Mouse (Mus musculus) hindbrain, embryonic 11.5 days (tissue): ENCODE data around the gene Strap. TPM values are rescaled to one million over a fixed set of nuclear protein-coding genes. Genes with fewer than 3 reads are reported as not detected.

Experiments used
- ATAC-seq: fragments of 200-750 bp; cut with Nextera tagmentation; 2 replicates; pipeline ENCODE4 v1.8.0; 2017; ENCODE audit warnings: mild to moderate bottlenecking, moderate TSS enrichment, moderate library complexity; ENCODE audit not compliant: low FRiP score
- DNase-seq: peaks from one replicate; pipeline ENCODE4 v3.0.0-alpha.2; 2015; ENCODE audit warnings: low spot score
- H3K27ac ChIP-seq: fragments of 300-500 bp; sonication (generic); 2 replicates; pipeline ENCODE4 v1.5.1; 2014; ENCODE audit warnings: mild to moderate bottlenecking, low read depth, low read length
- H3K27me3 ChIP-seq: fragments of 300-500 bp; sonication (generic); 2 replicates; pipeline ENCODE4 v1.6.1; 2014; ENCODE audit warnings: mild to moderate bottlenecking, low read length, moderate library complexity, mixed read lengths; ENCODE audit not compliant: control insufficient read depth, insufficient read depth
- H3K36me3 ChIP-seq: fragments of 300-500 bp; sonication (generic); 2 replicates; pipeline ENCODE4 v1.6.1; 2014; ENCODE audit warnings: mild to moderate bottlenecking, low read length, moderate library complexity, mixed read lengths; ENCODE audit not compliant: control insufficient read depth, insufficient read depth
- H3K4me1 ChIP-seq: fragments of 300-500 bp; sonication (generic); replicated peaks from 2 replicates; pipeline ENCODE4 v1.6.1; 2014; ENCODE audit warnings: low read length, mixed read lengths; ENCODE audit not compliant: control insufficient read depth, insufficient read depth
- H3K4me2 ChIP-seq: fragments of 300-500 bp; sonication (generic); replicated peaks from 2 replicates; pipeline ENCODE4 v1.6.1; 2014; ENCODE audit warnings: mild to moderate bottlenecking, low read depth, low read length
- H3K4me3 ChIP-seq: fragments of 300-500 bp; sonication (generic); 2 replicates; pipeline ENCODE4 v1.5.1; 2014; ENCODE audit warnings: low read depth, low read length
- H3K9ac ChIP-seq: fragments of 300-500 bp; sonication (generic); 2 replicates; pipeline ENCODE4 v1.6.1; 2014; ENCODE audit warnings: low read depth, low read length
- H3K9me3 ChIP-seq: fragments of 300-500 bp; sonication (generic); 2 replicates; pipeline ENCODE4 v1.6.1; 2016; ENCODE audit warnings: low read length; ENCODE audit not compliant: control insufficient read depth
- WGBS: fragments of 180-500 bp; shearing (Covaris S2); extraction: QIAGEN DNeasy Blood & Tissue Kit; methylation state at CpG from one replicate; pipeline ENCODE4 v1.1.7; 2014; 5-methylcytosine and 5-hydroxymethylcytosine counted together
- polyA plus RNA-seq: library from polyadenylated mRNA; unstranded; fragments of >200 nt; fragmentation: Nextera tagmentation; extraction: Ambion mirVana; gene quantifications from 2 replicates; pipeline ENCODE4 v1.2.1, GENCODE M21; 2014

The Strap gene
- 245 and 263 TPM in 2 replicates for polyA plus RNA-seq

DNA sequence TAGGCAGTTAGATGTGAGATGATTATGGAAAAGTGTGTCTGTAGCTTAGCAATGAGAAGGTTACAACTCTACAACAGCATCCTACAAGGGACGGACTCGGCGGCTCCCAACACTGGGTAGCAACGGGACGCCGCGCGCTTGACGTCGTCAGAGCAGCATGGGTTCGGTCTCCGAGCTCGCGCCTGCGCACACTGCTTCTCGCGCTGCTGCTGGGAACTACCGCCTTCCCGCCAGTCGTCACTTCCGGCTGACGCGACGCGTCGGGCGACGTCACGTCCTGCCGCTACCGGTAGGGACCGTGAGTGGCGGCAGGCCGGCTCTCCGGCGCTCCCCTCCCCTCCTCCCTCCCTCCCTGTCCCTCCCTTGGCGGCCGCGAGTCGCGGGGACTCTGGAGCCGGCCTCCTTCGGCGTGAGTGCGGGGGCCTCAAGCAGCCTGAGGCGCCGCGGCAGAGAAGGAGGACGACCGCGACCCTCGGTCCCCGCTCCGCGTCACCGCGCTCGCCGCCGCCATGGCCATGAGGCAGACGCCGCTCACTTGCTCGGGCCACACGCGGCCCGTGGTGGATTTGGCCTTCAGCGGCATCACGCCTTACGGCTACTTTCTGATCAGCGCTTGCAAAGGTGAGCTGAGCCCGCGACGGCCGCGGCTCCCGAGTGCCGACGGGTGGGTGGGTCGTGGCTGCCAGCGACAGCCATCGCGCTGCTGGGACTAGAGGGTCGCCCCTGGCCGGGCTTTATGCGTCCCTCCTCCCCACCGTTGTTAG lies at the start of gene Strap:
Strap (plus strand) TSS at position 233 of the 764 bp plus-strand sequence.
- DNase-seq = peak; percentile 99
- peak within 1 kb of the TSS; percentile 89 for H3K4me3 ChIP-seq
- H3K27ac ChIP-seq = peak within 1 kb of the TSS; percentile 68
- no peaks in the 10 kb centered on the region; the same call in 1 of the 2 replicates for H3K4me1 ChIP-seq
- H3K36me3 ChIP-seq = no peaks in the 10 kb centered on the region
- H3K4me2 ChIP-seq = peak within 1 kb of the TSS; percentile 52
- under 1% methylated on average over 57 of the region's 86 CpGs for WGBS
- H3K27me3 ChIP-seq = no peaks in the 10 kb centered on the region
- peak within 1 kb of the TSS; percentile 90 for H3K9ac ChIP-seq
- no peaks in the 10 kb centered on the region for H3K9me3 ChIP-seq
- peak; percentile 98 for ATAC-seq

GRCm38 (mm10) chr6:137687667-137688066 lies 47.2 kb upstream of the Strap start:
- H3K27ac ChIP-seq = no peak overlapping the region
- H3K4me3 ChIP-seq = no peak overlapping the region
- no peak overlapping the region for H3K4me2 ChIP-seq
- H3K36me3 ChIP-seq = no peaks in the 10 kb centered on the region
- DNase-seq = no peak
- H3K27me3 ChIP-seq = no peaks in the 10 kb centered on the region
- H3K9ac ChIP-seq = no peak overlapping the region
- ATAC-seq = no peak
- WGBS = 93% methylated on average over 5 of the region's 5 CpGs
- no peaks in the 10 kb centered on the region for H3K9me3 ChIP-seq
- no peaks in the 10 kb centered on the region for H3K4me1 ChIP-seq

GRCm38 (mm10) chr6:137688079-137688478 lies 46.8 kb upstream of the Strap start:
- Histone ChIP-seq H3K9me3 (no peaks in the 10 kb centered on the region), H3K4me3 (no peak overlapping the region), H3K9ac (no peak overlapping the region), H3K4me1 (no peaks in the 10 kb centered on the region), H3K36me3 (no peaks in the 10 kb centered on the region), H3K27ac (no peak overlapping the region), H3K27me3 (no peaks in the 10 kb centered on the region), H3K4me2 (no peak overlapping the region)
- ATAC-seq (no peak), DNase-seq (no peak)
- WGBS = 84% methylated on average over 3 of the region's 3 CpGs

DNA sequence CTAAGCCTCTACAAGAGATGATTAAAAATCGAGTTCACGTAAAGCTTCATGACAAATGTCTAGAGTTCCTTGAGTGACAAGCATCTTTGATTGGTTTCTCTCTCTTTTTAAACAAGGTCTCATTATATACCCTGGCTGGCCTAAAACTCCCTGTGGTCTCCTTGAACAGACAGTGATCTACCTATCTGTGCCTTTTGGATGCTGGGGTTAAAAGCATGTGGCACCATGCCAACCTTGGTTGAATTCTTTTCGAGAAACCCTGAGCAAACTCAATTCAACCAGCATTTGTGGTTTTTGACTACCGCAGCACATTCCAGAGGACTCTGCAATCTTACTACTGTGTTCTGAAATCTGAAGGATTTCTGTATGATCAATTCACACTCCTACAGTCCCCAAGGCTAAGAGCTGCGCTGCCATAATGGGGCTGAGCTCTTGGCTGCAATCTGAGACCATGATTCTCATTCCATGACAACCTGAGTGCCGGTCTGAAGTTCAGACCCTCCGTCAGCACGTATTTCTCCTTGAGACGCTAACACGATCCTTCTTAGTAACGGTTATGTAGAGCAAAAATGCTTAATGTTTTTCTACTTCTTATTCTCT lies 46.3 kb upstream of the Strap start:
- WGBS = 89% methylated on average over 11 of the region's 11 CpGs
- no peak for DNase-seq

GRCm38 (mm10) chr6:137690550-137691119 lies 44.2 kb upstream of the Strap start:
- Histone ChIP-seq H3K4me3 (no peak overlapping the region), H3K4me2 (no peak overlapping the region), H3K27me3 (no peaks in the 10 kb centered on the region), H3K27ac (no peak overlapping the region), H3K9me3 (no peaks in the 10 kb centered on the region), H3K36me3 (no peaks in the 10 kb centered on the region), H3K4me1 (no peaks in the 10 kb centered on the region), H3K9ac (no peak overlapping the region)
- no peak for DNase-seq
- WGBS = 85% methylated on average over 2 of the region's 2 CpGs
- no peak for ATAC-seq

More for the DNA sequence above, 46.3 kb upstream of the Strap start:
- Histone ChIP-seq H3K9me3 (no peaks in the 10 kb centered on the region), H3K4me3 (no peak overlapping the region), H3K36me3 (no peaks in the 10 kb centered on the region), H3K27me3 (no peaks in the 10 kb centered on the region), H3K9ac (no peak overlapping the region), H3K4me2 (no peak overlapping the region), H3K4me1 (no peaks in the 10 kb centered on the region), H3K27ac (no peak overlapping the region)
- ATAC-seq = no peak

DNA sequence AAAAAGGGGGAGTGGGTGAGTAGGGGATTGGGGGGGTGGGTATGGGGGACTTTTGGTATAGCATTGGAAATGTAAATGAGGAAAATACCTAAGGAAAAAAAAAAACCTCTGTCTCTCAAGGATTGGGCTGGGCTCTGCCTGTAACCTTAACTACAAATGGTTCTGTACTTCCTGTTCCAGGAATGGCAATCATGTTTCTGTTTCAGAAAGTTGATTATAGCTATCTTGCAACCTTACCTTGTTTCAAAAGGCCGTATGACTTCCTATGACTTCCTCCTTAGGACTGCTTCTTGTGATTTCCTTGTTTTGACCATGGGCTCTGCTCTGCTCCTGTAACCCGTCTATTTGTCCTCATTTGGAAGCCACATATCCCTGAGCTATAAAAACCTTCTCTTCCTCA lies 40.6 kb upstream of the Strap start:
- Histone ChIP-seq H3K36me3 (no peaks in the 10 kb centered on the region), H3K4me3 (no peak overlapping the region), H3K27ac (no peak overlapping the region), H3K27me3 (no peaks in the 10 kb centered on the region), H3K9me3 (no peaks in the 10 kb centered on the region), H3K9ac (no peak overlapping the region), H3K4me1 (no peaks in the 10 kb centered on the region), H3K4me2 (no peak overlapping the region)
- 90% methylated on average over 2 of the region's 2 CpGs for WGBS
- ATAC-seq (no peak), DNase-seq (no peak)

DNA sequence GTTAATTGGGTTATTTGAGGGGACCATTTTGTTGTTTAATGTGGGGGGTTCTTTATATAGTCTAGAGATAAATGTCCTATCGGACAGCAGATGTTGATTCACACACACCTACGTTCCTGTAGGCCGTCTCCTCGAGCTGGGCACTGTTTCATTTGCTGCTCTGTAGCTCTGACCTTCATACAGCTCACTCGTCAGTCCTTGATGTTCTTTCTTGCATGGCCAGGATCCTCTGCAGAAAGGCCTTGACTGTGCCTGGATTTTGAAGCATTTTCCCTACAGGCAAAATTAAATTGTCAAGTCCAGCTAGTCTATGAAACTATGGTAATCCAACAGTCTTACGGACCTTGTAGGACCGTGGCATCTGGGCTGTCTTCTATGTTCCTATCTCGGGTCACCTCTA lies 39.8 kb upstream of the Strap start:
- H3K9me3 ChIP-seq = no peaks in the 10 kb centered on the region
- H3K27me3 ChIP-seq = no peaks in the 10 kb centered on the region
- H3K27ac ChIP-seq = no peak overlapping the region
- DNase-seq (no peak), ATAC-seq (no peak)
- no peak overlapping the region for H3K4me3 ChIP-seq
- H3K9ac ChIP-seq = no peak overlapping the region
- no peak overlapping the region for H3K4me2 ChIP-seq
- no peaks in the 10 kb centered on the region for H3K36me3 ChIP-seq
- WGBS = 91% methylated on average over 8 of the region's 8 CpGs
- H3K4me1 ChIP-seq = no peaks in the 10 kb centered on the region

- Histone ChIP-seq H3K4me1 (no peaks in the 10 kb centered on the region), H3K9me3 (no peaks in the 10 kb centered on the region), H3K27ac (no peak overlapping the region), H3K9ac (no peak overlapping the region), H3K36me3 (no peaks in the 10 kb centered on the region), H3K4me2 (no peak overlapping the region), H3K4me3 (no peak overlapping the region), H3K27me3 (no peaks in the 10 kb centered on the region)
- DNase-seq = no peak
- 81% methylated on average over 8 of the region's 8 CpGs for WGBS
- ATAC-seq = no peak
Observed at GRCm38 (mm10) chr6:137696445-137697204, 38.3 kb upstream of the Strap start.
